Mouse (Mus musculus): ENCODE measurements around the gene Fam83g. TPM values are rescaled to one million over a fixed set of nuclear protein-coding genes. Genes with fewer than 3 reads are reported as not detected.

Gene Fam83g
- polyA plus RNA-seq, 1 experiment = 33.8 TPM

GRCm38 (mm10) chr11:61658360-61658922 lies 25.4 kb upstream of the Fam83g start:
- TF ChIP-seq POLR2A (IDR thresholded peaks at IDR 0.05; ENCODE audit: low read depth, low read length) (no peak), CTCF (IDR thresholded peaks at IDR 0.05; ENCODE audit: extremely low read depth, insufficient read length, insufficient replicate concordance, low read depth, low read length) (no peak)
- Histone ChIP-seq H3K4me1 (ENCODE audit: control insufficient read depth, insufficient read depth, insufficient read length, low read length) (peaks cover 3% of the 10 kb centered on the region), H3K27me3 (ENCODE audit: control insufficient read depth, insufficient read depth, low read length) (no peaks in the 10 kb centered on the region), H3K4me3 (ENCODE audit: low read depth, low read length) (no peak overlapping the region), H3K27ac (ENCODE audit: insufficient read depth, low read depth, low read length) (no peak overlapping the region), H3K36me3 (ENCODE audit: control insufficient read depth, insufficient read depth, low read length) (no peaks in the 10 kb centered on the region)
- 93% methylated on average over 3 of the region's 3 CpGs for WGBS

GRCm38 (mm10) chr11:61659011-61659858 lies 24.7 kb upstream of the Fam83g start:
- Histone ChIP-seq H3K4me3 (ENCODE audit: low read depth, low read length) (no peak overlapping the region), H3K36me3 (ENCODE audit: control insufficient read depth, insufficient read depth, low read length) (no peaks in the 10 kb centered on the region), H3K4me1 (ENCODE audit: control insufficient read depth, insufficient read depth, insufficient read length, low read length) (peaks cover 3% of the 10 kb centered on the region), H3K27me3 (ENCODE audit: control insufficient read depth, insufficient read depth, low read length) (no peaks in the 10 kb centered on the region), H3K27ac (ENCODE audit: insufficient read depth, low read depth, low read length) (no peak overlapping the region)
- WGBS = 93% methylated on average over 4 of the region's 4 CpGs
- no peak for TF ChIP-seq CTCF (IDR thresholded peaks at IDR 0.05; ENCODE audit: extremely low read depth, insufficient read length, insufficient replicate concordance, low read depth, low read length)
- no peak for TF ChIP-seq POLR2A (IDR thresholded peaks at IDR 0.05; ENCODE audit: low read depth, low read length)

- TF ChIP-seq POLR2A (IDR thresholded peaks at IDR 0.05; ENCODE audit: low read depth, low read length) (no peak), CTCF (IDR thresholded peaks at IDR 0.05; ENCODE audit: extremely low read depth, insufficient read length, insufficient replicate concordance, low read depth, low read length) (no peak)
- Histone ChIP-seq H3K27me3 (ENCODE audit: control insufficient read depth, insufficient read depth, low read length) (no peaks in the 10 kb centered on the region), H3K36me3 (ENCODE audit: control insufficient read depth, insufficient read depth, low read length) (no peaks in the 10 kb centered on the region), H3K27ac (ENCODE audit: insufficient read depth, low read depth, low read length) (no peak overlapping the region), H3K4me3 (ENCODE audit: low read depth, low read length) (no peak overlapping the region), H3K4me1 (ENCODE audit: control insufficient read depth, insufficient read depth, insufficient read length, low read length) (peaks cover 3% of the 10 kb centered on the region)
- 81% methylated on average over 8 of the region's 8 CpGs for WGBS
Measured at GRCm38 (mm10) chr11:61660001-61660400, 23.9 kb upstream of the Fam83g start.

GRCm38 (mm10) chr11:61660806-61661392 lies 23.0 kb upstream of the Fam83g start:
- Histone ChIP-seq H3K36me3 (ENCODE audit: control insufficient read depth, insufficient read depth, low read length) (no peaks in the 10 kb centered on the region), H3K4me3 (ENCODE audit: low read depth, low read length) (no peak overlapping the region), H3K27ac (ENCODE audit: insufficient read depth, low read depth, low read length) (no peak overlapping the region), H3K27me3 (ENCODE audit: control insufficient read depth, insufficient read depth, low read length) (no peaks in the 10 kb centered on the region), H3K4me1 (ENCODE audit: control insufficient read depth, insufficient read depth, insufficient read length, low read length) (peaks cover 3% of the 10 kb centered on the region)
- no peak for TF ChIP-seq POLR2A (IDR thresholded peaks at IDR 0.05; ENCODE audit: low read depth, low read length)
- TF ChIP-seq CTCF (IDR thresholded peaks at IDR 0.05; ENCODE audit: extremely low read depth, insufficient read length, insufficient replicate concordance, low read depth, low read length) = no peak
- WGBS = 68% methylated on average over 7 of the region's 7 CpGs

- H3K27me3 ChIP-seq (ENCODE audit: control insufficient read depth, insufficient read depth, low read length) = no peaks in the 10 kb centered on the region
- H3K4me3 ChIP-seq (ENCODE audit: low read depth, low read length) = no peak overlapping the region
- peaks cover 3% of the 10 kb centered on the region for H3K4me1 ChIP-seq (ENCODE audit: control insufficient read depth, insufficient read depth, insufficient read length, low read length)
- H3K27ac ChIP-seq (ENCODE audit: insufficient read depth, low read depth, low read length) = no peak overlapping the region
- TF ChIP-seq POLR2A (IDR thresholded peaks at IDR 0.05; ENCODE audit: low read depth, low read length) (no peak), CTCF (IDR thresholded peaks at IDR 0.05; ENCODE audit: extremely low read depth, insufficient read length, insufficient replicate concordance, low read depth, low read length) (no peak)
- H3K36me3 ChIP-seq (ENCODE audit: control insufficient read depth, insufficient read depth, low read length) = no peaks in the 10 kb centered on the region
- 75% methylated on average over 5 of the region's 5 CpGs for WGBS
Measured at GRCm38 (mm10) chr11:61662189-61662588, 21.7 kb upstream of the Fam83g start.

GRCm38 (mm10) chr11:61665401-61665800 lies 18.5 kb upstream of the Fam83g start:
- TF ChIP-seq POLR2A (IDR thresholded peaks at IDR 0.05; ENCODE audit: low read depth, low read length) = no peak
- TF ChIP-seq CTCF (IDR thresholded peaks at IDR 0.05; ENCODE audit: extremely low read depth, insufficient read length, insufficient replicate concordance, low read depth, low read length) = no peak
- H3K36me3 ChIP-seq (ENCODE audit: control insufficient read depth, insufficient read depth, low read length) = no peaks in the 10 kb centered on the region
- H3K27ac ChIP-seq (ENCODE audit: insufficient read depth, low read depth, low read length) = no peak overlapping the region
- H3K4me1 ChIP-seq (ENCODE audit: control insufficient read depth, insufficient read depth, insufficient read length, low read length) = peaks cover 25% of the 10 kb centered on the region
- no peaks in the 10 kb centered on the region for H3K27me3 ChIP-seq (ENCODE audit: control insufficient read depth, insufficient read depth, low read length)
- H3K4me3 ChIP-seq (ENCODE audit: low read depth, low read length) = no peak overlapping the region
- WGBS = 81% methylated on average over 4 of the region's 4 CpGs

Measured in small intestine, adult 2 months (tissue).